Mouse (Mus musculus) effector memory CD4-positive, alpha-beta T cell, adult 7 months (primary cell): ENCODE data around the gene Oas1f. TPM values are rescaled to one million over a fixed set of nuclear protein-coding genes. Genes with fewer than 3 reads are reported as not detected.

Source experiments
- polyA plus RNA-seq: library from polyadenylated mRNA; unstranded; fragments of 100-300 nt; shearing (Covaris generic); gene quantifications from one replicate; pipeline ENCODE4 v1.2.1, GENCODE M21; 2017

Gene Oas1f
- polyA plus RNA-seq: not detected

GRCm38 (mm10) chr5:120847067-120847466 is at the start of gene Oas1f:
Oas1f (plus strand) TSS chr5:120847367.

GRCm38 (mm10) chr5:120811951-120812819 is 35.0 kb upstream of the Oas1f start, which contains the start of gene Oas1c:
Oas1c (minus strand) TSS chr5:120812514.

GRCm38 (mm10) chr5:120861121-120861520 is 14.0 kb downstream of the Oas1f start, which contains the start of gene Oas1h:
Oas1h (plus strand) TSS chr5:120861421.

GRCm38 (mm10) chr5:120887413-120887812 is 40.2 kb downstream of the Oas1f start, which contains the start of gene Oas1g:
Oas1g (minus strand) TSS chr5:120887613.

GRCm38 (mm10) chr5:120906791-120907733 is 59.9 kb downstream of the Oas1f start, which contains the start of gene Oas1a:
Oas1a (minus strand) TSS chr5:120907521.

Other genes with a start within 250 kb of the Oas1f start
- 4.9 TPM for gene Rita1, start 234.8 kb upstream of the Oas1f start, polyA plus RNA-seq
- gene Ddx54, start 234.6 kb upstream of the Oas1f start, polyA plus RNA-seq: 82.4 TPM
- not detected for gene Cfap73, start 213.1 kb upstream of the Oas1f start, polyA plus RNA-seq
- 12.2 TPM for gene Rasal1, start 198.6 kb upstream of the Oas1f start, polyA plus RNA-seq
- gene Dtx1, start 135.4 kb upstream of the Oas1f start, polyA plus RNA-seq: 282 TPM
- 0.45 TPM for gene Oas2, start 97.5 kb upstream of the Oas1f start, polyA plus RNA-seq
- gene Oas3, start 69.7 kb upstream of the Oas1f start, polyA plus RNA-seq: 20.1 TPM
- gene Oas1e, start 51.8 kb upstream of the Oas1f start, polyA plus RNA-seq: not detected
- 7.9 TPM for gene Oas1c, start 34.9 kb upstream of the Oas1f start, polyA plus RNA-seq
- not detected for gene Oas1h, start 14.1 kb downstream of the Oas1f start, polyA plus RNA-seq
- gene Oas1g, start 40.2 kb downstream of the Oas1f start, polyA plus RNA-seq: not detected
- 39.7 TPM for gene Oas1a, start 60.2 kb downstream of the Oas1f start, polyA plus RNA-seq
- not detected for gene Oas1d, start 67.2 kb downstream of the Oas1f start, polyA plus RNA-seq
- gene Rph3a, start 162.7 kb downstream of the Oas1f start, polyA plus RNA-seq: 0.67 TPM